Mouse (Mus musculus): ENCODE results near the gene Dnah6. TPM values are rescaled to one million over a fixed set of nuclear protein-coding genes. Genes with fewer than 3 reads are reported as not detected.

The Dnah6 gene
- polyA plus RNA-seq, 1 experiment from 2014 or later: 0.02 TPM

GRCm38 (mm10) chr6:73161338-73161737 lies 60.1 kb downstream of the Dnah6 start:
- Histone ChIP-seq H3K9ac (ENCODE audit: low read length) (no peak overlapping the region), H3K4me1 (replicated peaks; ENCODE audit: control insufficient read depth, insufficient read depth) (no peaks in the 10 kb centered on the region), H3K36me3 (ENCODE audit: control insufficient read depth, insufficient read depth, low read length) (no peaks in the 10 kb centered on the region), H3K27me3 (ENCODE audit: control insufficient read depth, insufficient read depth, low read length) (no peaks in the 10 kb centered on the region), H3K4me3 (ENCODE audit: low read depth, low read length) (no peak overlapping the region), H3K9me3 (ENCODE audit: control insufficient read depth, low read length) (no peaks in the 10 kb centered on the region), H3K4me2 (replicated peaks; ENCODE audit: low read depth) (no peak overlapping the region), H3K27ac (replicated peaks) (no peak overlapping the region)
- ATAC-seq (ENCODE audit: low FRiP score, low TSS enrichment) (no peak), DNase-seq (ENCODE audit: low spot score) (no peak)
- WGBS: 88% methylated on average over 4 of the region's 4 CpGs
- TF ChIP-seq CTCF (IDR thresholded peaks at IDR 0.05; ENCODE audit: low read depth): no peak
- no peak for TF ChIP-seq EP300 (optimal IDR thresholded peaks at IDR 0.05)

GRCm38 (mm10) chr6:73155455-73155854 lies 66.0 kb downstream of the Dnah6 start:
- H3K9me3 ChIP-seq (ENCODE audit: control insufficient read depth, low read length): no peaks in the 10 kb centered on the region
- H3K4me3 ChIP-seq (ENCODE audit: low read depth, low read length): no peak overlapping the region
- H3K27me3 ChIP-seq (ENCODE audit: control insufficient read depth, insufficient read depth, low read length): no peaks in the 10 kb centered on the region
- no peak overlapping the region for H3K4me2 ChIP-seq (replicated peaks; ENCODE audit: low read depth)
- H3K27ac ChIP-seq (replicated peaks): no peak overlapping the region
- no peaks in the 10 kb centered on the region for H3K36me3 ChIP-seq (ENCODE audit: control insufficient read depth, insufficient read depth, low read length)
- TF ChIP-seq EP300 (optimal IDR thresholded peaks at IDR 0.05) (no peak), CTCF (IDR thresholded peaks at IDR 0.05; ENCODE audit: low read depth) (no peak)
- no peaks in the 10 kb centered on the region for H3K4me1 ChIP-seq (replicated peaks; ENCODE audit: control insufficient read depth, insufficient read depth)
- DNase-seq (ENCODE audit: low spot score) (no peak), ATAC-seq (ENCODE audit: low FRiP score, low TSS enrichment) (no peak)
- WGBS: 65% methylated on average over 2 of the region's 2 CpGs
- no peak overlapping the region for H3K9ac ChIP-seq (ENCODE audit: low read length)

DNA sequence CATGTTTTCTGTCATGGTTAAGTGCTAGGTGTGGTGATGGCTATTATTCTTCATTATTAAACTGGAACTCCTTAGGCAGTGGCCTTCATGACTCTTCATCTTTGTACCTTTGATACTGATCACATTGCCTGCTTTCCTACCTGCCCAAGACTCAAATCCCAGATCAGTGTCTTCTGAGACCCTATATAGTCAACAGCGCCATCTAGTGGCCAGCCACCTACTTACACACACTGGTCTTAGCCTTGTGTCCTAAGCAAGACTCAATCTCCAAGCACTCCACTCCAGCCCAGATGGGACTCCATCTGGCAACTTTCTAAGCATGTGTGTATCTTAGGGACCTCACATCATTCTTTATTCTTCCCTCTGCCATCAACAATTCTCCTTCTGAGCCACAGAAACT lies 67.8 kb downstream of the Dnah6 start:
- WGBS: 0% methylated on average over 1 of the region's 1 CpGs
- no peak overlapping the region for H3K4me2 ChIP-seq (replicated peaks; ENCODE audit: low read depth)
- no peak for TF ChIP-seq EP300 (optimal IDR thresholded peaks at IDR 0.05)
- TF ChIP-seq CTCF (IDR thresholded peaks at IDR 0.05; ENCODE audit: low read depth): peak; percentile 96

GRCm38 (mm10) chr6:73143403-73143802 lies 78.0 kb downstream of the Dnah6 start:
- 93% methylated on average over 7 of the region's 7 CpGs for WGBS

More for the DNA sequence above, 67.8 kb downstream of the Dnah6 start:
- Histone ChIP-seq H3K9me3 (ENCODE audit: control insufficient read depth, low read length) (no peaks in the 10 kb centered on the region), H3K27me3 (ENCODE audit: control insufficient read depth, insufficient read depth, low read length) (no peaks in the 10 kb centered on the region), H3K9ac (ENCODE audit: low read length) (no peak overlapping the region), H3K27ac (replicated peaks) (no peak overlapping the region), H3K4me3 (ENCODE audit: low read depth, low read length) (no peak overlapping the region), H3K4me1 (replicated peaks; ENCODE audit: control insufficient read depth, insufficient read depth) (no peaks in the 10 kb centered on the region), H3K36me3 (ENCODE audit: control insufficient read depth, insufficient read depth, low read length) (no peaks in the 10 kb centered on the region)
- DNase-seq (ENCODE audit: low spot score): peak; percentile 83
- ATAC-seq (ENCODE audit: low FRiP score, low TSS enrichment): peak; percentile 71; the same call in 1 of the 2 replicates

DNA sequence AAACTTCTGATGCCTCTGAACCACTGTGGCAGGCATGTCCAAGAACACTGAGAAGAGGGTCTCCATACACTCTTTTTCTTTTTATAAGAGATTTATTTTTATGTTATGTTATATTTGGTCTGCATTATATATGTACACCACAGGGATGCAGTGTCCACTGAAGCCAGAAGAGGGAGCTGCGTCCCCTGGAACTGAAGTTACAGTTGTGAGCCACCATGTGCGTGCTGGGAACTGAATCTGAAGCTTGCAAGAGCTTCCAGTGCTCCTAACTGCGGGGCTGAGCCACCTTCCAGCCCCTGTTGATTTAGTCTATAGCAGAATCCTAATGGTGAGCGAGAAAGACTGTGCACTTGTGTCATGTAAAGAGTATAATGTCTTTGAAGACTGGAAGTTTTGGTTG lies 78.7 kb downstream of the Dnah6 start:
- Histone ChIP-seq H3K36me3 (ENCODE audit: control insufficient read depth, insufficient read depth, low read length) (no peaks in the 10 kb centered on the region), H3K27me3 (ENCODE audit: control insufficient read depth, insufficient read depth, low read length) (no peaks in the 10 kb centered on the region), H3K9me3 (ENCODE audit: control insufficient read depth, low read length) (no peaks in the 10 kb centered on the region), H3K9ac (ENCODE audit: low read length) (no peak overlapping the region), H3K4me2 (replicated peaks; ENCODE audit: low read depth) (no peak overlapping the region), H3K4me3 (ENCODE audit: low read depth, low read length) (no peak overlapping the region), H3K4me1 (replicated peaks; ENCODE audit: control insufficient read depth, insufficient read depth) (no peaks in the 10 kb centered on the region), H3K27ac (replicated peaks) (no peak overlapping the region)
- TF ChIP-seq EP300 (optimal IDR thresholded peaks at IDR 0.05): no peak
- TF ChIP-seq CTCF (IDR thresholded peaks at IDR 0.05; ENCODE audit: low read depth): 0 out of 2 replicates have a peak, but pooled peaks have one; percentile 4
- DNase-seq (ENCODE audit: low spot score) (no peak), ATAC-seq (ENCODE audit: low FRiP score, low TSS enrichment) (no peak)
- WGBS: 84% methylated on average over 4 of the region's 4 CpGs

More at GRCm38 (mm10) chr6:73143403-73143802, 78.0 kb downstream of the Dnah6 start:
- no peaks in the 10 kb centered on the region for H3K27me3 ChIP-seq (ENCODE audit: control insufficient read depth, insufficient read depth, low read length)
- H3K4me3 ChIP-seq (ENCODE audit: low read depth, low read length): no peak overlapping the region
- DNase-seq (ENCODE audit: low spot score): no peak
- H3K4me2 ChIP-seq (replicated peaks; ENCODE audit: low read depth): no peak overlapping the region
- no peak overlapping the region for H3K9ac ChIP-seq (ENCODE audit: low read length)
- TF ChIP-seq EP300 (optimal IDR thresholded peaks at IDR 0.05) (no peak), CTCF (IDR thresholded peaks at IDR 0.05; ENCODE audit: low read depth) (no peak)
- H3K36me3 ChIP-seq (ENCODE audit: control insufficient read depth, insufficient read depth, low read length): no peaks in the 10 kb centered on the region
- H3K9me3 ChIP-seq (ENCODE audit: control insufficient read depth, low read length): no peaks in the 10 kb centered on the region
- no peak for ATAC-seq (ENCODE audit: low FRiP score, low TSS enrichment)
- no peak overlapping the region for H3K27ac ChIP-seq (replicated peaks)
- H3K4me1 ChIP-seq (replicated peaks; ENCODE audit: control insufficient read depth, insufficient read depth): no peaks in the 10 kb centered on the region

DNA sequence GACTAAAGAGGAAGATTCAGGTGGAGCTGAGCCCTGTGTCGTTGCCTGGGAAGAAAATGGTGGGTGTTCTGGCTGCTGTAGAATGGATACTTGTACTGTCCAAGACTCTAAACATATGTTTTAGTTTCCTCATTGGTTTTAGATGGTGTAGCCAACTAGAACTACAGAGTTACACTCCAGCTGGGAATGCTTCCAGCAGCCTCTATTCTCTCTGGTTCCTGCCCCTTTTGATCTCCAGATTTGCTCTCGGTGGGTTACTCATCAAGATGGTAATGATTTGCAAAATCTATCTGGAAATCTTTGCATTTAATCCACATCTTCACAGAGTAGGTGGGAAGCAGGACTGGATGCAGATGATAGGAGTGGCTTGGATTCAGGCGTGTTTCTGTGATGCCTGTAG lies 80.6 kb downstream of the Dnah6 start:
- H3K27ac ChIP-seq (replicated peaks): no peak overlapping the region
- no peak overlapping the region for H3K9ac ChIP-seq (ENCODE audit: low read length)
- no peak overlapping the region for H3K4me2 ChIP-seq (replicated peaks; ENCODE audit: low read depth)
- no peaks in the 10 kb centered on the region for H3K36me3 ChIP-seq (ENCODE audit: control insufficient read depth, insufficient read depth, low read length)
- DNase-seq (ENCODE audit: low spot score): no peak
- no peak overlapping the region for H3K4me3 ChIP-seq (ENCODE audit: low read depth, low read length)
- no peaks in the 10 kb centered on the region for H3K4me1 ChIP-seq (replicated peaks; ENCODE audit: control insufficient read depth, insufficient read depth)
- WGBS: 70% methylated on average over 3 of the region's 3 CpGs
- TF ChIP-seq EP300 (optimal IDR thresholded peaks at IDR 0.05): no peak
- no peak for TF ChIP-seq CTCF (IDR thresholded peaks at IDR 0.05; ENCODE audit: low read depth)
- no peaks in the 10 kb centered on the region for H3K9me3 ChIP-seq (ENCODE audit: control insufficient read depth, low read length)
- ATAC-seq (ENCODE audit: low FRiP score, low TSS enrichment): no peak
- no peaks in the 10 kb centered on the region for H3K27me3 ChIP-seq (ENCODE audit: control insufficient read depth, insufficient read depth, low read length)
